Mouse (Mus musculus) CH12.LX (cell line): Measurements from ENCODE around the gene Lzts3. TPM values are rescaled to one million over a fixed set of nuclear protein-coding genes. Genes with fewer than 3 reads are reported as not detected.
"Not testable (repeated sequence)": the region's sequence is repeated elsewhere in the genome, so short reads cannot be mapped to it uniquely, and the experiment has no call there.

ENCODE experiments used
- DNase-seq: peaks from one replicate; pipeline ENCODE4 v3.0.0-alpha.2; 2013; ENCODE audit errors: extremely low read depth
- H3K27ac ChIP-seq: 2 replicates; pipeline ENCODE4 v1.5.1; 2012; ENCODE audit warnings: low read depth, mild to moderate bottlenecking, control low read depth, moderate library complexity; ENCODE audit not compliant: insufficient read depth
- H3K27me3 ChIP-seq: replicated peaks from 2 replicates; pipeline ENCODE3; 2012; ENCODE audit warnings: inconsistent platforms
- H3K36me3 ChIP-seq, 2 experiments: replicated peaks in 1 of 2; 2 replicates each; pipeline versions ENCODE3 to v1.6.1; 2012; ENCODE audit warnings: inconsistent platforms in 1 of 2, low read length in 1 of 2, mild to moderate bottlenecking in 1 of 2, mixed read lengths in 1 of 2, moderate library complexity in 1 of 2; ENCODE audit not compliant: control insufficient read depth in 1 of 2, insufficient read depth in 1 of 2
- H3K4me1 ChIP-seq, 2 experiments: 2 replicates each; pipeline ENCODE4 v1.6.1; 2012; ENCODE audit warnings: inconsistent platforms in 1 of 2, moderate library complexity in 1 of 2; ENCODE audit not compliant: insufficient read depth in 2 of 2, control insufficient read depth in 1 of 2
- H3K4me2 ChIP-seq: 2 replicates; pipeline ENCODE4 v1.6.1; 2012; ENCODE audit warnings: low read depth, mild to moderate bottlenecking, control low read depth; ENCODE audit not compliant: poor library complexity, insufficient read depth, severe bottlenecking
- H3K4me3 ChIP-seq, 3 experiments: fragments of 150-350 bp in 1 of 3; sonication (generic) in 1 of 3; replicated peaks in 1 of 3; 2 replicates each; pipeline versions ENCODE3 to v1.5.1; 2011 to 2012; ENCODE audit warnings: low read depth in 2 of 3, low read length in 2 of 3, mild to moderate bottlenecking in 2 of 3, moderate library complexity in 2 of 3, control low read depth in 1 of 3, improper control_type of control experiment in 1 of 3, inconsistent platforms in 1 of 3, mixed read lengths in 1 of 3; ENCODE audit not compliant: poor library complexity in 1 of 3
- H3K79me2 ChIP-seq: replicated peaks from 2 replicates; pipeline ENCODE4 v1.6.1; 2012; ENCODE audit warnings: mild to moderate bottlenecking, moderate library complexity; ENCODE audit not compliant: control insufficient read depth, poor library complexity, insufficient read depth, severe bottlenecking; ENCODE audit errors: extremely low read depth
- H3K9ac ChIP-seq: 2 replicates; pipeline ENCODE4 v1.6.1; 2012; ENCODE audit warnings: low read depth, mild to moderate bottlenecking, control low read depth, moderate library complexity; ENCODE audit not compliant: insufficient read depth
- H3K9me3 ChIP-seq: replicated peaks from 2 replicates; pipeline ENCODE3; 2012; ENCODE audit warnings: low read length, inconsistent platforms, mixed read lengths
- CHD1 ChIP-seq: IDR thresholded peaks from 2 replicates; pipeline ENCODE4 v1.6.1; 2012; ENCODE audit warnings: low read depth, low read length, improper control_type of control experiment, inconsistent platforms
- CTCF ChIP-seq, 2 experiments: IDR thresholded peaks in 1 of 2; conservative IDR thresholded peaks in 1 of 2; 2 replicates each; pipeline ENCODE4 v1.5.1; 2011 to 2012; ENCODE audit warnings: low read depth in 2 of 2, low read length in 2 of 2, improper control_type of control experiment in 1 of 2, inconsistent platforms in 1 of 2, mild to moderate bottlenecking in 1 of 2, moderate library complexity in 1 of 2
- E2F4 ChIP-seq: IDR thresholded peaks from 2 replicates; pipeline ENCODE4 v1.6.1; 2011; ENCODE audit warnings: low read depth, low read length, improper control_type of control experiment; ENCODE audit not compliant: insufficient replicate concordance
- EP300 ChIP-seq: IDR thresholded peaks from 2 replicates; pipeline ENCODE4 v1.6.1; 2011; ENCODE audit warnings: low read length, improper control_type of control experiment
- ETS1 ChIP-seq: conservative IDR thresholded peaks from 2 replicates; pipeline ENCODE4 v1.6.1; 2012; ENCODE audit warnings: low read depth, mild to moderate bottlenecking, inconsistent platforms, low read length, improper control_type of control experiment, moderate library complexity
- JUN ChIP-seq: IDR thresholded peaks from 2 replicates; pipeline ENCODE4 v1.6.1; 2011; ENCODE audit warnings: low read depth, mild to moderate bottlenecking, low read length, improper control_type of control experiment, moderate library complexity; ENCODE audit not compliant: insufficient read depth
- JUND ChIP-seq: conservative IDR thresholded peaks from 2 replicates; pipeline ENCODE4 v1.6.1; 2011; ENCODE audit warnings: low read depth, low read length, improper control_type of control experiment
- MAFK ChIP-seq: IDR thresholded peaks from 2 replicates; pipeline ENCODE4 v1.6.1; 2011; ENCODE audit warnings: low read length, improper control_type of control experiment; ENCODE audit not compliant: insufficient replicate concordance
- NRF1 ChIP-seq: IDR thresholded peaks from 2 replicates; pipeline ENCODE4 v1.6.1; 2014; ENCODE audit warnings: low read depth, mild to moderate bottlenecking, inconsistent platforms, low read length, improper control_type of control experiment, moderate library complexity
- PAX5 ChIP-seq: IDR thresholded peaks from 2 replicates; pipeline ENCODE4 v1.6.1; 2012; ENCODE audit warnings: low read length, inconsistent platforms, mixed read lengths
- POLR2AphosphoS2 ChIP-seq: IDR thresholded peaks from 2 replicates; pipeline ENCODE4 v1.6.1; 2011; ENCODE audit warnings: low read depth, low read length, improper control_type of control experiment
- ZC3H11A ChIP-seq: IDR thresholded peaks from 2 replicates; pipeline ENCODE4 v1.6.1; 2012; ENCODE audit warnings: low read depth, mild to moderate bottlenecking, inconsistent platforms, low read length, improper control_type of control experiment
- dilution Hi-C: fragments of 300-500 bp; cut with MboI; formaldehyde crosslinking; loops from 2 replicates; pipeline ENCODE4 v1.14.3; 2020; ENCODE audit warnings: low sequenced_read_pairs; ENCODE audit not compliant: extremely low pct_unique_long_range_greater_than_20kb, extremely low pct_ligation_motif_present
- in situ Hi-C: fragments of 300-500 bp; cut with MboI; formaldehyde crosslinking; loops from 3 replicates; pipeline ENCODE4 v1.14.3; 2019; ENCODE audit warnings: low sequenced_read_pairs, low pct_ligation_motif_present, low pct_unique_long_range_greater_than_20kb, mixed read lengths
- polyA plus RNA-seq: library from polyadenylated mRNA; unstranded; fragments of >175 nt; gene quantifications from 2 replicates; pipeline ENCODE4 v1.2.1, GENCODE M21; 2012; ENCODE audit warnings: low read depth; ENCODE audit not compliant: insufficient read length
- total RNA-seq, 2 experiments: library from RNA; depleted of rRNA; stranded (reverse); fragments of 300-350 nt in 1 of 2; fragments of >200 nt in 1 of 2; gene quantifications; 2 replicates each; pipeline ENCODE4 v1.2.3; 2012 to 2014

Lzts3 gene
- total and polyA plus RNA-seq, 3 experiments, result 1.5 to 4.2 (median 3.9) TPM

GRCm38 (mm10) chr2:130653760-130654159 is 11.2 kb upstream of the Lzts3 start:
- peaks cover 56 to 92% of the 10 kb centered on the region in 2 experiments for H3K36me3 ChIP-seq
- no peaks in the 10 kb centered on the region for H3K9me3 ChIP-seq
- no peak overlapping the region for H3K9ac ChIP-seq
- no peak overlapping the region for H3K4me3 ChIP-seq
- no peaks in the 10 kb centered on the region for H3K79me2 ChIP-seq
- dilution Hi-C loops (no loop called here), in situ Hi-C loops (no loop called here)
- no peaks in the 10 kb centered on the region for H3K4me1 ChIP-seq
- H3K27me3 ChIP-seq, result no peaks in the 10 kb centered on the region
- no peak for DNase-seq
- H3K4me2 ChIP-seq, result no peak overlapping the region
- no peak for TF ChIP-seq ZC3H11A
- no peak for TF ChIP-seq EP300
- TF ChIP-seq CHD1, result no peak
- no peak for TF ChIP-seq PAX5
- no peak for TF ChIP-seq MAFK
- no peak for TF ChIP-seq JUN
- TF ChIP-seq ETS1, result no peak
- no peak overlapping the region for H3K27ac ChIP-seq

GRCm38 (mm10) chr2:130653303-130653702 is 10.7 kb upstream of the Lzts3 start:
- in situ Hi-C loops (no loop called here), dilution Hi-C loops (no loop called here)
- Histone ChIP-seq H3K4me2 (no peak overlapping the region), H3K79me2 (no peaks in the 10 kb centered on the region), H3K4me1 (no peaks in the 10 kb centered on the region), H3K27me3 (no peaks in the 10 kb centered on the region), H3K9me3 (no peaks in the 10 kb centered on the region), H3K36me3 (peaks cover 52 to 90% of the 10 kb centered on the region in 2 experiments), H3K27ac (no peak overlapping the region), H3K4me3 (no peak overlapping the region), H3K9ac (no peak overlapping the region)
- no peak for TF ChIP-seq POLR2AphosphoS2
- no peak for TF ChIP-seq E2F4
- no peak for TF ChIP-seq NRF1
- no peak for TF ChIP-seq ZC3H11A
- no peak for TF ChIP-seq JUND
- DNase-seq, result no peak

- H3K9ac ChIP-seq, H3K4me1 ChIP-seq, H3K4me2 ChIP-seq, H3K4me3 ChIP-seq, H3K27me3 ChIP-seq, H3K27ac ChIP-seq, in situ Hi-C loops, dilution Hi-C loops, H3K9me3 ChIP-seq, H3K79me2 ChIP-seq, DNase-seq: not testable (repeated sequence)
- peaks cover 16 to 64% of the 10 kb centered on the region in 2 experiments for H3K36me3 ChIP-seq
- TF ChIP-seq CTCF (conservative IDR thresholded peaks at IDR 0.05 in 1 of 2, IDR thresholded peaks at IDR 0.05 in 1 of 2; ENCODE audit: low read depth in 2 of 2, low read length in 2 of 2), result peak in 1 of 2 experiments; percentile 22; a peak in 1 of 4 replicates
Observed at GRCm38 (mm10) chr2:130649028-130649427, 6.4 kb upstream of the Lzts3 start.
